Mouse (Mus musculus) E14TG2a.4 (cell line): ENCODE results near the gene Nomo1.

ENCODE experiments used
- H3K27me3 ChIP-seq: 2 replicates; pipeline ENCODE4 v1.6.1; 2014; ENCODE audit warnings: low read length, control low read depth; ENCODE audit not compliant: insufficient read depth
- H3K36me3 ChIP-seq: 2 replicates; pipeline ENCODE4 v1.6.1; 2014; ENCODE audit warnings: low read length, control low read depth; ENCODE audit not compliant: insufficient read depth
- H3K4me1 ChIP-seq: replicated peaks from 2 replicates; pipeline ENCODE4 v1.6.1; 2014; ENCODE audit warnings: low read depth, low read length, control low read depth
- H3K4me3 ChIP-seq: replicated peaks from 2 replicates; pipeline ENCODE4 v1.5.1; 2014; ENCODE audit warnings: mild to moderate bottlenecking, low read length
- H3K9me3 ChIP-seq: 2 replicates; pipeline ENCODE4 v1.6.1; 2014; ENCODE audit warnings: low read length, control low read depth
- CTCF ChIP-seq: conservative IDR thresholded peaks from 2 replicates; pipeline ENCODE4 v1.5.1; 2014; ENCODE audit warnings: low read length
- NANOG ChIP-seq: IDR thresholded peaks from 2 replicates; pipeline ENCODE4 v1.6.1; 2014; ENCODE audit warnings: borderline replicate concordance, low read length, mixed read lengths
- POU5F1 ChIP-seq: IDR thresholded peaks from 2 replicates; pipeline ENCODE4 v1.6.1; 2014; ENCODE audit warnings: low read length, borderline replicate concordance

The Nomo1 gene

DNA sequence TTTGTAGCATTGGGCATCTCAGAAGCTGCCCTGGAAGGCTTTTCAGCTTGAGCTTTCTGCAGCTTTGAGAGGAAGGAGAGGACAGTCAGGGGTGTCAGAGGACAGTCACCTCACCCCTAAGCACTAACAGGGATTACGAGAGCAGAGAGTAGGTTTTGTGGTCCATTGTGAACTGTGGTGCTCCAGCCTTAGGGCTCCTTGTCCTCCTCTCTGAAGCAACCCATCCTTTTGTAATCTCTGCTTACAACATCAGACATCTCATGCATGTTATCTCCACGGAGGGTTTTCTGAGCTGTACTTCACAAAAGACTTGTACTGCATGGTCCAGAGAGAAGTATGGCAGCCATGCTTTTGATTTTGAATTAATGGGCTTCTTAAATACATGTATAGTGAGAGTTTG, 1.5 kb downstream of the Nomo1 start:
- Histone ChIP-seq H3K4me1 (peaks cover 43% of the 10 kb centered on the region), H3K9me3 (no peaks in the 10 kb centered on the region), H3K4me3 (peak overlapping the region; percentile 96; the same call in 1 of the 2 replicates), H3K36me3 (peaks cover 41% of the 10 kb centered on the region), H3K27me3 (no peaks in the 10 kb centered on the region)
- TF ChIP-seq CTCF (no peak), NANOG (no peak), POU5F1 (no peak)

DNA sequence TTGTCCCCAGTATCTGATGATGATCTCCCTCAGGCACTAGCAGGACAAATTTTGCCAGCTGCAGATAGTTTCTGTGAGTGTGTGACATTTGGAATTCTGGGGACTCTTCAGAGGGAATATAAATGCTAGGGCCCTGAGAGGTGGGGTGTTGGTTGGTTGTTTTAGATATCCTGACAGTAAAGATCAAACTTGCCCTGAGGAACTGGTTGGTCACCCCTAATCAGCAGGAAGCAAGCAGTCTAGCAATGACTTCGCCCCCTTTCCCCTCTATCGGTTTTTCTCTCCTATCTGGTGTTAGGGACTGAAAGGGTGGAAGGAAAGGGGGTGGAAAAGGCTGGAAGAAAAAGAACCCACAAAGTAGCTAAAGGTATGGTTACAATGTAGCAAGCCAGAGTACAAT, 2.0 kb downstream of the Nomo1 start:
- no peaks in the 10 kb centered on the region for H3K27me3 ChIP-seq
- TF ChIP-seq POU5F1 (no peak), NANOG (no peak), CTCF (no peak)
- no peak overlapping the region for H3K4me3 ChIP-seq
- peaks cover 42% of the 10 kb centered on the region for H3K36me3 ChIP-seq
- peaks cover 41% of the 10 kb centered on the region for H3K4me1 ChIP-seq
- H3K9me3 ChIP-seq: no peaks in the 10 kb centered on the region

DNA sequence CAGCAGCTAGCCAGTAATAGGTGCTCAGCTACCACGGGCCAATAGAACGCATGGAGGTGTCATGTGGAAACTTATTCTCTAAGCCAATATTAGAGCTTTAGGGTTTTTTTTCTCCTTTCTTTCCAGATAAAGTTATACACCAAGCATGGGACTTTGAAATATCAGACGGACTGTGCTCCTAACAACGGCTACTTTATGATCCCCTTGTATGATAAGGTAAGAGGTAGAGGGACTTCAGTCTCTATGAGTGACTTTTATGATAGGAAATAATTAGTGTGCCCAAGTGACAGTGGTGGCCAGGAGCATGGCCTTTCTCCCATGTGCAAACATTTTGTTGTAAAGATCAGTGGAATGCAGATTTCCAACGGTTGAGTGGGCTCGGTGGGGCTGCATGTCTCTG, 3.9 kb downstream of the Nomo1 start:
- Histone ChIP-seq H3K36me3 (peaks cover 56% of the 10 kb centered on the region), H3K9me3 (no peaks in the 10 kb centered on the region), H3K4me3 (no peak overlapping the region), H3K4me1 (peaks cover 44% of the 10 kb centered on the region), H3K27me3 (no peaks in the 10 kb centered on the region)
- no peak for TF ChIP-seq NANOG
- no peak for TF ChIP-seq POU5F1
- TF ChIP-seq CTCF: no peak

DNA sequence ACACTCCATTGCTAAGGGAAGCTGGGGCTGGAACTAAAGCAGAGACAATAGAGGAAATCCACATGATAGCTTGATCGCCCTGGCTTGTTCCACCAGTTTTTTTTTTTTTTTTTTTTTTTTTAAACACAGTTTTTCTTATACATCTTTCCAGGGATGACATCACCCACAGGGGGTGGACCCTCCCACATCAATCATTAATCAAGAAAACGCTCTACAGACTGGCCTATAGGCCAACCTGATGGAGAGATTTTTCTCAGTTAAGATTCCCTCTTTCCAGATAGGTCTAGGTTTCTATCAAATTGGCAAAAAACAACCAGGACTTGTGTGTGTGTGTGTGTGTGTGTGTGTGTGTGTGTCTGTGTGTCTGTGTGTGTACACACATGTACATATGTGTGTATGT, 6.4 kb downstream of the Nomo1 start:
- peaks cover 26% of the 10 kb centered on the region for H3K4me1 ChIP-seq
- no peak for TF ChIP-seq CTCF
- TF ChIP-seq POU5F1: no peak
- TF ChIP-seq NANOG: no peak
- H3K27me3 ChIP-seq: no peaks in the 10 kb centered on the region
- peaks cover 80% of the 10 kb centered on the region for H3K36me3 ChIP-seq
- H3K9me3 ChIP-seq: no peaks in the 10 kb centered on the region
- no peak overlapping the region for H3K4me3 ChIP-seq

DNA sequence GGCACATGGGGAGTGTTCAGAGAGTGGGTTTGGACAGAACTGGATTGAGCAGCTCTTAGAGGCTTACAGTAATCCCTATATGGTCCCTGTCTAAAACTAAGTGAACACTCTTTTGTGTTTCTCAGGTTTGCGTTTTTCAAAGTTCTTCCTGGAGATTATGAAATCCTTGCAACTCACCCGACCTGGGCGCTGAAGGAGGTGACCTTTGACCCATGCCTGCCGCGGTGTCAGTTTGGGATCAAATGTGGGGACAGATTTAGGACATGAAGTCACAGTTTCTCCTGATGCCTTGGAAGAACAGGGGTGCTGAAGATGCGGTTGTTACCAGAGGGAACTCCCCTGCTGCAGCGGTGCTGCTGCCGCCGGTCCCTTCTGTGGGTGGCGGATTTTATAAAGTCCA, 10.6 kb downstream of the Nomo1 start:
- no peak overlapping the region for H3K4me3 ChIP-seq
- H3K36me3 ChIP-seq: peaks cover 82% of the 10 kb centered on the region
- peaks cover 22% of the 10 kb centered on the region for H3K4me1 ChIP-seq
- no peaks in the 10 kb centered on the region for H3K9me3 ChIP-seq
- H3K27me3 ChIP-seq: no peaks in the 10 kb centered on the region
- no peak for TF ChIP-seq NANOG
- TF ChIP-seq CTCF: no peak
- TF ChIP-seq POU5F1: no peak

DNA sequence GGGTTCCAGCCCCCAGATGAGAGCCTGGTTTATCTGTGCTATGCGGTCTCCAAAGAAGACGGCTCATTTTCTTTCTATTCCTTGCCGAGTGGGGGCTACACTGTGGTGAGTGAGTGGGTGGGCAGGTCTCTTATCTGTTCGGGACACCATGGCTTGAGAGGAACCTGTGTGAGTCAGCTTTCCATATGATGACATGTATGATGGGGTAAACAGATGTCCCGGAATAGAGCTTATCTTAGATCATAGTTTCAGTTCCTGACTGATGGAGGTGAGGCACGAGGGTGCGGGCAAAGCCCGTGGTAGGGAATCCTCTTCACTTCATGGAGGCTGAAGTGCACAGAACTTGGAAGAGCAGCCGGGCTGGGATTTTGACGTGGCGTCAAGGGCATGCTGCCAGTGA, 12.4 kb downstream of the Nomo1 start:
- Histone ChIP-seq H3K4me3 (no peak overlapping the region), H3K9me3 (no peaks in the 10 kb centered on the region), H3K4me1 (peaks cover 10% of the 10 kb centered on the region), H3K27me3 (no peaks in the 10 kb centered on the region), H3K36me3 (peaks cover 87% of the 10 kb centered on the region)
- TF ChIP-seq NANOG: no peak
- no peak for TF ChIP-seq CTCF
- TF ChIP-seq POU5F1: no peak

DNA sequence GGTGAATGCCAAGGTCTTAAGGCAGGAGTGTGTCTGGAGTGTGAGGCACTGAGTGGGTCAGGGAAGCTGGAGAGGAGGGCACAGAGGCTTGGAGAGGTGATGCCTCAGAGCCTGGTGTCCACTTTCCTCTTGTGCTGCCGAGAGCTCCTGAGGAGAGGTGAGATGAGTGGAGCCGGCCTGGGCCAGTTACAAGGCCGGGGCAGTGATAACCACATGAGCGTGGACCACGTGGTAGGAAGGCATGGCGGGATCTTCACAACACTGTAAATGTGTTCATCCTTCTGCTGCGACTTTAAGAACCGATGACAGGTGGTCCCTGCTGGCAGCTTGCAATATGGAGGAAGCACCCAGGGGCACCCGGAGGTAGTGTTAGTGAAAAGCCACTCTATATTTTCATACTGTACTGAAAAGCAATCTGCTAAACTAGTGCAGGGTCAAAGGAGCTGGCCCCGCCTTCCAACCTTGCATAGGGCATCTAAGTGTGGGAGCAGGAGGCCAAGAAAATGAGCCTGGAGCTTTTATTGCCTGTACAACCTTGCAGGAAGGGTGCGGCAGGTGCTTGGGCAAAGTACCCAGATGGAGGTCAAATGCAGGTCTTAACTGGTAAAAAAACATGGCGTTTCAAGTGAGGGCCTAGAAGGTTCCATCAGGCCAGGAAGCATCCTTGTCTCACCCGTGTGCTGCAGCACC, 14.5 kb downstream of the Nomo1 start:
- no peak for TF ChIP-seq CTCF
- TF ChIP-seq POU5F1: no peak
- TF ChIP-seq NANOG: no peak
- peaks cover 2% of the 10 kb centered on the region; the same call in 1 of the 2 replicates for H3K4me1 ChIP-seq
- H3K27me3 ChIP-seq: no peaks in the 10 kb centered on the region
- peaks cover 84% of the 10 kb centered on the region for H3K36me3 ChIP-seq
- no peak overlapping the region for H3K4me3 ChIP-seq
- H3K9me3 ChIP-seq: no peaks in the 10 kb centered on the region

DNA sequence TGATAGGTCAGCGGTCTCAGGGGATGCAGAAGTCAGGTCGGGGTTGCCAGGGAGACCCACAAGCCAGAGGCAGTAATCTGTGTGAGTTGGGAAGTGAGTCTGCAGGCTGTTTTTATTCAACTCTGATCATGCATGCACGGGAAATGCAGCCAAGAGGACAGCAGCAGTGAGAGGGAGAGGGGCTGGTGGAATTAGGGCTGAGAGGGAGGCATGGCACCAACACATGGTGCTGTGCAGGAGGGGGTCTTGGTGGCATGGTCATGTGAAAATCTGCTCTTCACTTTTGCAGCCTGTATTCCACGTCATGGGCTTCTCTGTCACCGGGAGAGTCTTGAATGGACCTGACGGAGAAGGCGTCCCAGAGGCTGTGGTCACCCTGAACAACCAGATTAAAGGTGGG, 16.5 kb downstream of the Nomo1 start:
- H3K9me3 ChIP-seq: no peaks in the 10 kb centered on the region
- no peaks in the 10 kb centered on the region for H3K27me3 ChIP-seq
- 0 out of 2 replicates have a peak, but pooled peaks cover 2% of the 10 kb centered on the region for H3K4me1 ChIP-seq
- no peak overlapping the region for H3K4me3 ChIP-seq
- peaks cover 83% of the 10 kb centered on the region for H3K36me3 ChIP-seq
- TF ChIP-seq NANOG: no peak

DNA sequence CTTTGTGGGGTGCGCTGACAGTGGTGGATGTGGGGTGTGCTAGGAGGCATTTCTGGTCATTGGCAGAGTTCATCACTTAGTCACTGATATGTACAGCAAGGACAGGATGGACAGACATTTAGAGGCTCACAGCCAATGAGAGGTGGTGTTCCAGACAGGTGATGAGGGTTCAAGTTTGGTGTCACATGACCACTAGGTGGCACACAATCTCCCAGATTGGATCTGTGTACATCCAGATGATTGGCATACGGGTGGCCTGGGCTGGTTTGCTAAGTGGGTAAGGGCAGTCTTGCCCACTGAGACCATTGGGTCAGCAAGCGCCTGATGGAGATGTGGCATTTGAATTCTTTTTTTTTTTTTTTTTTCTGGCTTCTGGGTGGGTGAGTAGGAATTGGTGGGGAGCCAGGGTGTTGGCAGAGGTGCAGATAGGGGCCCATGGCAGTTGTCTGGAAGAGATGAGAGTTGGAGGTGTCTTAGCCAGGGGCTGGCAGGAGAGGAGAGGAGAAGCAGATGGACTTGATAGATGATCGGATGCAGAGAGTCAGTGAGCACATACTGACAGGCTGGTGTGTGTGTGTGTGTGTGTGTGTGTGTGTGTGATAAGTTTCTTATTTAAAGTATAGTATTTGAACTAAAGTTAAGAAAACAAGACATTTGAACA, 18.8 kb downstream of the Nomo1 start:
- H3K4me3 ChIP-seq: no peak overlapping the region
- TF ChIP-seq CTCF (0 out of 2 replicates have a peak, but pooled peaks have one; percentile 7), NANOG (no peak)
- peaks cover 10% of the 10 kb centered on the region for H3K4me1 ChIP-seq
- no peaks in the 10 kb centered on the region for H3K9me3 ChIP-seq
- H3K27me3 ChIP-seq: no peaks in the 10 kb centered on the region
- peaks cover 83% of the 10 kb centered on the region for H3K36me3 ChIP-seq
